Mouse (Mus musculus): ENCODE measurements at regions not wholly inside any gene's neighbourhood (a gene's known extent, or its start where the extent isn't known, plus 50 kb on each side); places are given as distances from the start of the nearest gene placed in this dataset.

- DNase-seq: peak; percentile 93
These were observed 90.7 kb downstream of the Banf2 start for GRCm38 (mm10) chr2:144123395-144124034.

- peak; percentile 82 for DNase-seq
These were observed 94.5 kb downstream of the Banf2 start for GRCm38 (mm10) chr2:144127082-144128037.

GRCm38 (mm10) chr2:144128038-144128402 lies 95.2 kb downstream of the Banf2 start:
- no peak for DNase-seq

GRCm38 (mm10) chr2:144128527-144128926 lies 95.7 kb downstream of the Banf2 start:
- DNase-seq: no peak

GRCm38 (mm10) chr2:144133806-144134574 lies 101.1 kb downstream of the Banf2 start:
- peak; percentile 93 for DNase-seq

GRCm38 (mm10) chr2:144134575-144134958 lies 101.7 kb downstream of the Banf2 start:
- DNase-seq: peak; percentile 96

GRCm38 (mm10) chr2:144135586-144135985 lies 102.7 kb downstream of the Banf2 start:
- no peak for DNase-seq

- peak; percentile 93 for DNase-seq
These were observed 110.9 kb downstream of the Banf2 start for GRCm38 (mm10) chr2:144143620-144144384.

GRCm38 (mm10) chr2:144144486-144145136 lies 111.8 kb downstream of the Banf2 start:
- no peak for DNase-seq

- DNase-seq: no peak
These were observed 113.8 kb upstream of the Mgme1 start for GRCm38 (mm10) chr2:144156456-144157211.

- DNase-seq: no peak
These were observed 113.1 kb upstream of the Mgme1 start for GRCm38 (mm10) chr2:144157343-144157742.

- DNase-seq: peak; percentile 79
These were observed 112.2 kb upstream of the Mgme1 start for GRCm38 (mm10) chr2:144158256-144158655.

- DNase-seq: peak; percentile 92
These were observed 110.6 kb upstream of the Mgme1 start for GRCm38 (mm10) chr2:144159854-144160331.

GRCm38 (mm10) chr2:144160434-144160833 lies 110.0 kb upstream of the Mgme1 start:
- peak; percentile 94 for DNase-seq

- DNase-seq: peak; percentile 94
These were observed 108.6 kb upstream of the Mgme1 start for GRCm38 (mm10) chr2:144161852-144162251.

- DNase-seq: peak; percentile 96
These were observed 106.4 kb upstream of the Mgme1 start for GRCm38 (mm10) chr2:144164102-144164501.

- DNase-seq: peak; percentile 99
These were observed 105.3 kb upstream of the Mgme1 start for GRCm38 (mm10) chr2:144164986-144165821.

GRCm38 (mm10) chr2:144166102-144166750 lies 104.2 kb upstream of the Mgme1 start:
- DNase-seq: no peak

GRCm38 (mm10) chr2:144169576-144170178 lies 100.8 kb upstream of the Mgme1 start:
- no peak for DNase-seq
